In the genomic region with DNA sequence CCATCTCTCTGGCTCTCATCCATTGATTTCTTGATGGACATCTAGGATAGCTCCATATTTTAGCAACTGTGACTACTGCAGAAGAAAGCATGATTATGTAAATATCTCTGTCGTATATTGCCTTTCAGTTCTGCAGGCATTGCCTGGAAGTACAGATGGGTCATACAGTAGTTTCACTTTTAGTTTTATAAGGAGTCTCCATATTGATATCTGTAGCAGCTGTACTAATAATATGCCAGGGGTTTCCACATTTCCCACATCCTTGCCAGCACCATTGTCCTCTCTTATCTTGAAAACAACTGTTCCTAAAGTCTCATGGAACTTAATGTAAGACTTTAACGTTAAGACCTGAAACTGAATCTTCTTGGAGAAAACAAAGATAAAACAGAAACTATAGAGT, we compare ENCODE assay signal across 1 mouse cellular context.
TF ChIP-seq lines count a peak whose summit lies in the region.

No protein-coding gene starts in this region.

TF ChIP-seq in CH12.LX, 34 proteins besides CTCF, POLR2A, EP300 and RAD21 (continued from another document):
- TF ChIP-seq IRF4 (IDR thresholded peaks at IDR 0.05; ENCODE audit: low read depth, low read length) (no peak), MAX (IDR thresholded peaks at IDR 0.05; ENCODE audit: low read length) (no peak), MYC (IDR thresholded peaks at IDR 0.05; ENCODE audit: low read depth, low read length) (no peak), JUND (conservative IDR thresholded peaks at IDR 0.05; ENCODE audit: low read depth, low read length) (no peak), JUN (IDR thresholded peaks at IDR 0.05; ENCODE audit: insufficient read depth, low read depth, low read length) (no peak), NRF1 (IDR thresholded peaks at IDR 0.05; ENCODE audit: low read depth, low read length) (no peak)
TF ChIP-seq in CH12.LX: peak in this region for 0.
